ENCODE assay signal across 8 mouse cellular contexts in genomic region chr5:93043688-93044583, GRCm38 (mm10). TPM values are rescaled to one million over a fixed set of nuclear protein-coding genes. Genes with fewer than 3 reads are reported as not detected.
DNase-seq lines count a peak whose midpoint lies in the region; ATAC-seq and TF ChIP-seq lines count a peak whose summit lies in the region.

No protein-coding gene starts in this region.

- TF ChIP-seq POLR2A in thymus, adult 2 months (IDR thresholded peaks at IDR 0.05; ENCODE audit: control insufficient read depth, extremely low read depth, insufficient read depth, low read length, poor library complexity), result no peak

- H3K4me2 ChIP-seq in midbrain, embryonic 16.5 days (ENCODE audit: low read length), result peak overlapping the region; percentile 97

- no peaks in the 10 kb centered on the region for H3K9me3 ChIP-seq in midbrain, embryonic 16.5 days (replicated peaks; ENCODE audit: control insufficient read depth, low read length, poor library complexity, severe bottlenecking)

- H3K27me3 ChIP-seq in thymus, adult 2 months (ENCODE audit: control insufficient read depth, insufficient read depth, low read length), result peaks cover 10% of the 10 kb centered on the region
- peaks cover 42% of the 10 kb centered on the region for H3K27me3 ChIP-seq in midbrain, embryonic 16.5 days (ENCODE audit: control insufficient read depth, insufficient read depth, low read depth, low read length)

- H3K9ac ChIP-seq in midbrain, embryonic 16.5 days (ENCODE audit: low read depth, low read length), result peak overlapping the region; percentile 61

- no peak overlapping the region for H3K27ac ChIP-seq in thymus, adult 2 months (ENCODE audit: control insufficient read depth, insufficient read depth, low read length)
- H3K27ac ChIP-seq in midbrain, embryonic 16.5 days (ENCODE audit: low read length), result no peak overlapping the region

- no peaks in the 10 kb centered on the region for H3K36me3 ChIP-seq in thymus, adult 2 months (ENCODE audit: control insufficient read depth, insufficient read depth, low read length)
- H3K36me3 ChIP-seq in midbrain, embryonic 16.5 days (ENCODE audit: control insufficient read depth, insufficient read depth, low read length), result no peaks in the 10 kb centered on the region

- H3K4me1 ChIP-seq in thymus, adult 2 months (replicated peaks; ENCODE audit: control insufficient read depth, insufficient read depth, low read length), result no peaks in the 10 kb centered on the region
- H3K4me1 ChIP-seq in midbrain, embryonic 16.5 days (ENCODE audit: control insufficient read depth, insufficient read depth, low read length), result peaks cover 16% of the 10 kb centered on the region

- WGBS in thymus, adult 2 months, result 4% methylated on average over 69 of the region's 69 CpGs
- 2% methylated on average over 69 of the region's 69 CpGs for WGBS in midbrain, embryonic 16.5 days

- peak; percentile 30; the same call in 1 of the 2 replicates for ATAC-seq in midbrain, embryonic 16.5 days

- no peak for TF ChIP-seq CTCF in thymus, adult 2 months (IDR thresholded peaks at IDR 0.05; ENCODE audit: borderline replicate concordance, control insufficient read depth, extremely low read depth, insufficient read depth, low read length, poor library complexity)

- DNase-seq in adrenal gland, adult 2 months, result peak; percentile 22
- DNase-seq in adrenal gland, postnatal 4 days (ENCODE audit: low spot score in 2 of 2), result no peak
- DNase-seq in thymus, adult 2 months, result no peak
- DNase-seq in thymus, postnatal 14 days, result no peak
- DNase-seq in kidney, postnatal 10 days, result peak; percentile 56
- no peak for DNase-seq in layer of hippocampus, postnatal 14 days (ENCODE audit: low spot score in 2 of 2)
- DNase-seq in urinary bladder, postnatal 14 days (ENCODE audit: low spot score), result no peak

- H3K4me3 ChIP-seq in thymus, adult 2 months (ENCODE audit: control insufficient read depth, insufficient read depth, low read length), result 0 out of 2 replicates have a peak overlapping the region, but pooled peaks have one; percentile 0
- peak overlapping the region; percentile 50 for H3K4me3 ChIP-seq in midbrain, embryonic 16.5 days (ENCODE audit: low read depth, low read length)

RNA-seq across cellular contexts. Expression of gene Sowahb, which starts 0.9 kb away (rescaled TPM):
- under 1 TPM in 1 of 2 experiments, not detected in 1; 0.07 TPM for total RNA-seq in adrenal gland, adult 2 months (2021)
- polyA plus RNA-seq in adrenal gland, adult 2 months (2012; rRNA removed), result not detected in 2 replicates
- total RNA-seq in adrenal gland, postnatal 4 days (2021), result under 1 TPM; 0.85 to 0.90 TPM
- 0.65 and 0.82 TPM in 2 replicates for polyA plus RNA-seq in thymus, adult 2 months (2012; rRNA removed)
- not detected in 2 replicates for polyA plus RNA-seq in midbrain, embryonic 16.5 days (2015; fragmentation: Nextera tagmentation; extraction: Ambion mirVana)
- total RNA-seq in layer of hippocampus, postnatal 14 days (2021), result 1 to 10 TPM in 1 of 2 experiments, under 1 TPM in 1; 0.46 to 1.0 TPM

RNA-seq across cellular contexts. Expression of gene Sept11, which starts 49.3 kb away (rescaled TPM):
- total RNA-seq in adrenal gland, adult 2 months (2021), result 10 to 100 TPM; 41.3 to 51.4 TPM
- 8.4 and 9.4 TPM in 2 replicates for polyA plus RNA-seq in adrenal gland, adult 2 months (2012; rRNA removed)
- 100 to 1,000 TPM; 114 to 144 TPM for total RNA-seq in adrenal gland, postnatal 4 days (2021)
- polyA plus RNA-seq in thymus, adult 2 months (2012; rRNA removed), result 39.0 and 48.9 TPM in 2 replicates
- 143 and 155 TPM in 2 replicates for polyA plus RNA-seq in midbrain, embryonic 16.5 days (2015; fragmentation: Nextera tagmentation; extraction: Ambion mirVana)
- total RNA-seq in layer of hippocampus, postnatal 14 days (2021), result 100 to 1,000 TPM; 116 to 118 TPM

Comparison
In these comparisons a context has a peak if more than half of its experiments do, and no peak if none do; other contexts are left out.
1. DNase-seq: peak in adrenal gland, adult 2 months (single experiment) and kidney, postnatal 10 days (single experiment); none in adrenal gland, postnatal 4 days (0 of 2), thymus, adult 2 months (single experiment), thymus, postnatal 14 days (single experiment), layer of hippocampus, postnatal 14 days (0 of 2) and urinary bladder, postnatal 14 days (single experiment).